Mouse (Mus musculus) adrenal gland (tissue): ENCODE measurements at regions not wholly inside any gene's neighbourhood (a gene's known extent, or its start where the extent isn't known, plus 50 kb on each side); places are given as distances from the start of the nearest gene placed in this dataset.

Experiments
- intact Hi-C: fragments of 180-260 bp; cut with DNase I; formaldehyde crosslinking; loops from one replicate; pipeline ENCODE4 v1.15.1; 2025

DNA sequence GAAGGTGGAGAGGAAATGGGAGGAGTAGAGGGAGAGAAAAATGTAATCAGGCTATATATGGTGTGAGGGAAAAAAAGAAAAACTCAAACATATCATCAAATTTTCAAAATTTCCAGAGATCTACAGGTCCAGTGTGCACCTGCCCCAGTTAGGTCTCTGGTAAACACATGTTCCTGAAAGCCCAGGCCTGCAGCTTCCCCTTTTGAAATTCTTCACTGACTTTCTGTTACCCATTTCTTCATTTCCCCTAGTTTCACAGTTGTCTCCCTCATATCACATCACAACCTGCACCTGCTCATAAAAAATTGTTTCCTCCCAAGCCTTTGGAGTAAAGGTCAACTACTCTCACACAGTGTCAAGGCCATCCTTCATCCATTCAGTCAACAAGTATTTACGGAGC, 236.9 kb upstream of the Ldb2 start:
- intact Hi-C loops: no loop called here

GRCm38 (mm10) chr5:45033146-45033545, 233.7 kb upstream of the Ldb2 start:
- intact Hi-C loops: no loop called here

- intact Hi-C loops: no loop called here
Observed at GRCm38 (mm10) chr5:45027876-45028275, 228.4 kb upstream of the Ldb2 start.

DNA sequence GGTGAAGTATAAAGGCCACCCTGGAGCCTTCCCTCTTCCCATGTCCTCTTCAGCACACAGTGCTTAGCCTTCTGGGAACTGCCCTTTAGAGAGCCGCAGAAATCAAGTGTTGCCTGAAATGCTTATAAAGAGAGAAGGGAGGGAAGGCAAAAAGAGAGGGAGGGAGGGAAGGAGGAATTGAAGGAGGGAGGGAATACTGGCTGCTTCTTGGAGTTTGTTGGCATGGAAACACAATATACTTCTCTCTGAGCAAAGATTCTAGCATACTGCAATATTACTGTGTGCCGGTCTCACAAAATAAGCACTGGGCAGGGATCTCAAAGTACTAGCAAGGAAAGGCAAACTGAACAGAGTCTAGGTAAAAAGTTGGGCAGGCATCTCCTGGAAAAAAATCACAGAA, 225.9 kb upstream of the Ldb2 start:
- intact Hi-C loops: no loop called here

GRCm38 (mm10) chr5:45007930-45008329, 208.4 kb upstream of the Ldb2 start:
- intact Hi-C loops: no loop called here

DNA sequence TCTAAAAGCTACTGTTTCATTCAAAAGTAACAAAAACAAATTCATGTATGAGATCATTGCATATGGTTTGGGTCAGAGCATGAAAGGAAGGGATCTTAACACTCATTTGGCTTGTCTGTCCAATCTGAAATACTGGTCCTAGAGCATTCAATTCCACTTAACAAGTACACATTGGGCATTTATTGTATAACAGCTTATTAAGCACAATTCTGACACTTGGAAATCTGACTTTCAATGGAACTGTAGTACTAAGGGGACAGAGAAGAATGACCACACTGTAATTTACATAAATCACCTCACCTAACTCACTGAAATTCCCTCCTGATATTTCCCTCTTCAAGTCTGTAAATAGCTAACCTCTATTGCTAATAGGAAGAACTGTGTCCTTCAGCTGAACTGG, 201.5 kb upstream of the Ldb2 start:
- intact Hi-C loops: no loop called here

GRCm38 (mm10) chr5:44999032-44999431, 199.6 kb upstream of the Ldb2 start:
- intact Hi-C loops: no loop called here

- intact Hi-C loops: no loop called here
Observed at GRCm38 (mm10) chr5:44975456-44976195, 176.1 kb upstream of the Ldb2 start.

- intact Hi-C loops: no loop called here
Observed at GRCm38 (mm10) chr5:44943023-44943921, 143.8 kb upstream of the Ldb2 start.

- intact Hi-C loops: no loop called here
Observed at GRCm38 (mm10) chr5:44942575-44942974, 143.1 kb upstream of the Ldb2 start.

GRCm38 (mm10) chr5:44925476-44925875, 126.0 kb upstream of the Ldb2 start:
- intact Hi-C loops: no loop called here

- intact Hi-C loops: no loop called here
Observed at GRCm38 (mm10) chr5:44922129-44922775, 122.8 kb upstream of the Ldb2 start.

DNA sequence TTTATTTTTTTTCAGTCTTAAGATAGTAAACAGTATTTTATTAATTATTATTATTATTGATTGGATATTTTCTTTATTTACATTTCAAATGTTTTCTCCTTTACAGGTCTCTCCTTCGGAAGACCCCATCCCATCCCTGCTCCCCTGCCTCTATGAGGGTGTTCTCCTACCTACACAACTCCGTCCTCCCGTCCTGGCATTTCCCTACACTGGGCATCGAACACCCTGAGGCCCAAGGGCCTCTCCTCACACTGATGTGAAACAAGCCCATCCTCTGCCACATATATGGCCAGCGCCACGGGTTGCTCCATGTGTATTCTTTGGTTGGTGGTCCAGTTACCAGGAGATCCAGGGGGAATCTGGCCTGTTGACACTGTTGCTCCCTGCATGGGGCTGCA, 118.3 kb upstream of the Ldb2 start:
- intact Hi-C loops: no loop called here

DNA sequence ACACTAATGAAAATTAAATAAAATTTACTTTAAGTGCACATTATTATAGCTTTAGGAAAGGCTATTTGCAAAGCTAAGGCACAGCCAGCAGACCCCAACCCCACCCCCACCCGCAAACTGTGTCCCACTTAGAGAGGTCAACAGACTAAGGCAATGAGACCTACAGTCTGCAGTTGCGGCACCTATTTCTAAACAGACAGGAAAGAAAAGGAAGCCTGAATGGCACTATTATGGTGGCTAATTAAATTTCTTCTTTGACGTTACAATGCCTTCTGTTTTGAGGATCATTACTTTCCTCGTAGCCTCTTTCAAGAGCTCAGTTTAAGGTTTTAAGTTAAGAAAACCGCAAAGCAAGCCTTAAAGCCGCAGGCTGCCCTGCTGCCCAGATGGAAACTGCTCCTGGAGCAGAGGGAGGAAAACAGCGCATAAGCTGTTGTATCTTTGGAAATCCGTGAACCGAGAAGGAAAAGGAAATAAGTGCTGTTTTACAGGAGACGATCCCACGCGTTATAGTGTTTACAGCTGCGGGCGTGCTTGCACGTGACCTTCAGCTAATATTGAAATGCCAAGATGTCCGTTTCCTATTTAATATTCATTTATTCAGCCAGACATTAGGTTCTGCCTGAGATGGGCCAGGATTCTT, 117.8 kb upstream of the Ldb2 start:
- intact Hi-C loops: no loop called here

- intact Hi-C loops: no loop called here
Observed at GRCm38 (mm10) chr5:44902541-44902940, 103.1 kb upstream of the Ldb2 start.

DNA sequence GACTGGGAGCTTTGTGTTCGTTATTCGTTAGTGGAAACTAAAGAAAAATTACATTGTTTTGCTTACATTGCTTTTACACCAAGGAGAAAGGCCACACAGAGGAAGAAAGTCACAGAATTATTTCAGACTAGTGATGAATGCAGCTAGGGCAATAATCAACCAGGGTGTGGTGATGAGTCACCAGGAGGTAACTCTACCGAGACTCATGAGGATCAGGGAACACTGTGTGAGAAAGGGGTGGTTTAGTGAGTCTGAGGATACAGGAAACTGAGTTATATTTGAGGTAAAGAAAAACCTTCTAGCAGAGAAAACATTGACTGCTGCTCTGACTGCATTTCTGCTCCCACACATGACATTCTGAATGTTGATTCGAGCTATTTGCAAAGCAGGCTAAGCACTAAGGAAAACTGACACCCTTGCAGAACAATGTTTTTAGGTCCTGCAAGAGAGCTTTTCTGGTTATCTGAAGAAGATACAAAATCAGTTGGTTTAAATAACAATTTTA, 87.1 kb upstream of the Ldb2 start:
- intact Hi-C loops: no loop called here

DNA sequence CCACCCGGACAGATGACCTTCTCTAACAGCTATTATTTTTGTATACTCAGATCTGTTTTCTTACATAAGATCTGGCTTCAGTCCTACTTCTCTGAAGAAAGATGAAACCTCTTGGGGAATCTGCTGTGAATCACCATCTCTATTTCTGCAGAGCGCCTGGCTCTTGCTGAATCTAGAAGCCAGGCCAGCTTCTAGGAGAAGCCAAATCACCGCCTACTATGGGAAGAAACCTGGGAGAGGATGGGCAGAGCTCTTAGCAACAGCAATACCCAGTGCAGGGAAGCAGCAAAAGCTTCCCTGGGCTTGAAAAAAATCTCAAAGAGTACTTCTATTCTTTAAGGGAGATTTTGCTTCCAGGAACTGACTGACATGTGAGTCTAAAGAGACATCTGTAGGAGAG, 77.5 kb upstream of the Ldb2 start:
- intact Hi-C loops: no loop called here

DNA sequence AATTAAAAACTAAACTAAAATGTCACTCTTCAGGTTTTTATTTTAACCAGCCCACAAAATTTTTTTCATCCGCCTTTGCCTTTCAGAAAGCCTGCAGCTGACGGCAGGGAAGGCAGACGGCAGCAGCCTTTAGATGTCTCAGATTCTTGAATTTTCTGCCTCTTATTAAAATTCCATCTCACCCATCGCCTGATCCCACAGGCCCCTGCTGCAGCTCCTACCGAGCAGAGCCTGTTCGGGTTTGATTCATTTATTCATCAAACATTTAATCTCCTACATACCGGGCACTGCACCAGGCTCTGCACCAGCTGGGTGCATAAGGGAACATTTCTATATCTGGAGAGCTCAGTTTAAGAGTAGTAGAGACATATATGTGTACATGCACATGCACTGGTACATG, 72.8 kb upstream of the Ldb2 start:
- intact Hi-C loops: no loop called here

GRCm38 (mm10) chr5:44863887-44864286, 64.4 kb upstream of the Ldb2 start:
- intact Hi-C loops: no loop called here

GRCm38 (mm10) chr5:44863349-44863748, 63.9 kb upstream of the Ldb2 start:
- intact Hi-C loops: no loop called here

DNA sequence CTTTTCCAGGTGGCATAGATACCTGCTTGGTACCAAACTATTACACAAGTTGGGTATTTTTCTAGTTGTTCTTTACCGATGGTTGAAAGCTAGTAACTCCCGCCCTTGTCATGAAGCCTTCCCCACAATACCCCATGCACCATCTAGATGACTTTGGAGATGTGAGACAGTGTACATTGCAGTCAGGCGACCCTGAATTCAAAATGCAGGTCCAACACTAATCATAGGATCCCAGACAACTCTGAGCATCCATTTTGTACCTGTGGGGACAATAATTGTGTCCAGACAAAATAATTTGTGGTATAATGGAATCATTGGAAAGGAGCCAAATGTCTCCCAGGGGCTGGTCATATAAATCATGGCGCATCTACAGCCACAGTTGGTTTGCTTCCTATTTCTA, 54.7 kb upstream of the Ldb2 start:
- intact Hi-C loops: no loop called here
